Mouse (Mus musculus) thymus, adult 2 months (tissue): Measurements from ENCODE around the gene 4930467E23Rik.
"Not testable (repeated sequence)": the region's sequence is repeated elsewhere in the genome, so short reads cannot be mapped to it uniquely, and the experiment has no call there.

ENCODE experiments used
- CTCF ChIP-seq: fragments of 200-500 bp; IDR thresholded peaks from 2 replicates; pipeline ENCODE4 v1.5.1; 2012; ENCODE audit warnings: mild to moderate bottlenecking, control low read depth, low read length, moderate library complexity, borderline replicate concordance; ENCODE audit not compliant: control insufficient read depth, poor library complexity, insufficient read depth; ENCODE audit errors: extremely low read depth
- POLR2A ChIP-seq: fragments of 200-500 bp; IDR thresholded peaks from 2 replicates; pipeline ENCODE4 v1.6.1; 2012; ENCODE audit warnings: mild to moderate bottlenecking, low read length, control low read depth, moderate library complexity; ENCODE audit not compliant: control insufficient read depth, poor library complexity, insufficient read depth; ENCODE audit errors: extremely low read depth

DNA sequence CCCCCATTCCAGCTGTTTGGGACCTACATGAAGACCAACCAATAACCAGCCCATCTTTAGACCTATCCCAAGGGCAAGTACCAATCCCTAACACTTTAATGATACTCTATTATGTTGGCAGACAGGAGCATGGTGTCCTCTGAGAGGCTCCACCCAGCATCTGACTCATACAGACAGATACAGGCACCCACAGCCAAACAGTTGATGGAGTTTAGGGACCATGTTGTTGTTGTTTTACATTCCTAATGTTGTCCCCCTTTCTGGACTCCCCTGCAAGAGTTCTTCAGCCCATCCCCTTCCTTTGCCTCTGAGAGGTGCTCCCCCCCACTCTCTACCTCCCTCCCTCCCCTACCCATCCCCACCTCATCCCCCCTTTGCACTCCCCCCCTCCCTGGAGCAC is 46.9 kb downstream of the 4930467E23Rik start:
- TF ChIP-seq CTCF, POLR2A: not testable (repeated sequence)
